Mouse (Mus musculus) forebrain, embryonic 11.5 days (tissue): ENCODE measurements around the gene Gm3173. TPM values are rescaled to one million over a fixed set of nuclear protein-coding genes. Genes with fewer than 3 reads are reported as not detected.
"Not testable (repeated sequence)": the region's sequence is repeated elsewhere in the genome, so short reads cannot be mapped to it uniquely, and the experiment has no call there.

Source experiments
- ATAC-seq: fragments of 200-750 bp; cut with Nextera tagmentation; replicated peaks from 2 replicates; pipeline ENCODE4 v1.8.0; 2017; ENCODE audit warnings: moderate TSS enrichment; ENCODE audit not compliant: low FRiP score
- DNase-seq: peaks from one replicate; pipeline ENCODE4 v3.0.0-alpha.2; 2017; ENCODE audit warnings: low spot score
- H3K27ac ChIP-seq: fragments of 300-500 bp; sonication (generic); 2 replicates; pipeline ENCODE4 v1.5.1; 2014; ENCODE audit warnings: low read depth, low read length
- H3K27me3 ChIP-seq: fragments of 300-500 bp; sonication (generic); 2 replicates; pipeline ENCODE4 v1.6.1; 2014; ENCODE audit warnings: mild to moderate bottlenecking, low read length, mixed read lengths; ENCODE audit not compliant: control insufficient read depth, insufficient read depth
- H3K36me3 ChIP-seq: fragments of 300-500 bp; sonication (generic); 2 replicates; pipeline ENCODE4 v1.6.1; 2014; ENCODE audit warnings: mild to moderate bottlenecking, low read length, moderate library complexity, mixed read lengths; ENCODE audit not compliant: control insufficient read depth, insufficient read depth
- H3K4me1 ChIP-seq: fragments of 300-500 bp; sonication (generic); replicated peaks from 2 replicates; pipeline ENCODE4 v1.6.1; 2014; ENCODE audit warnings: low read length, mixed read lengths; ENCODE audit not compliant: control insufficient read depth, insufficient read depth
- H3K4me2 ChIP-seq: fragments of 300-500 bp; sonication (generic); 2 replicates; pipeline ENCODE4 v1.6.1; 2014; ENCODE audit warnings: low read depth, mild to moderate bottlenecking, low read length, moderate library complexity, mixed read lengths; ENCODE audit not compliant: severe bottlenecking
- H3K4me3 ChIP-seq: fragments of 300-500 bp; sonication (generic); 2 replicates; pipeline ENCODE4 v1.5.1; 2014; ENCODE audit warnings: low read depth, low read length
- H3K9ac ChIP-seq: fragments of 300-500 bp; sonication (generic); 2 replicates; pipeline ENCODE4 v1.6.1; 2014; ENCODE audit warnings: low read length
- H3K9me3 ChIP-seq: fragments of 300-500 bp; sonication (generic); 2 replicates; pipeline ENCODE4 v1.6.1; 2016; ENCODE audit warnings: low read length, mixed read lengths; ENCODE audit not compliant: control insufficient read depth
- WGBS: fragments of 180-500 bp; shearing (Covaris S2); extraction: QIAGEN DNeasy Blood & Tissue Kit; methylation state at CpG from one replicate; pipeline ENCODE4 v1.1.7; 2014; 5-methylcytosine and 5-hydroxymethylcytosine counted together
- polyA plus RNA-seq: library from polyadenylated mRNA; unstranded; fragments of >200 nt; fragmentation: Nextera tagmentation; extraction: Ambion mirVana; gene quantifications from 2 replicates; pipeline ENCODE4 v1.2.1, GENCODE M21; 2014

Gm3173 gene
- not detected in 2 replicates for polyA plus RNA-seq

DNA sequence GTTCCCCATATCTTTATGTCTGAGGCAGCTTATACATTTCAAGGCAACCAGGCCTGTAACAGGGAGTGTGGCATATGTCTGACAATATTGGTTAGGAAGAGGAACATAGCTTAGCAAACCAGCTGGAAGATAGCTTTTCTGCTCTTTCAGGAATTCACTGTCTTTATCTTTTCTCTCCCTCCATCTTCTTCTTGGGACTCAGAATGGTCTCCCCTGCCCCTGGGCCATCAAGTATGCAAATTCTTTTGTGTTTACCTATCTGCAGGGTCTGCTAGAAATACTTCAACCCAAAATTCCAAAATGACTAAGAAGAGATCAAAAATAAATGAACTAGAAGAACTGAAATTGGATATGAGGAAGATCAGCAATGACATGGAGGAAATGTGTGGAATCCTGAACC lies at the start of gene Gm3173:
Gm3173 (plus strand) TSS at position 301 of the 400 bp plus-strand sequence.
- not testable (repeated sequence) for ATAC-seq, H3K9ac ChIP-seq, H3K36me3 ChIP-seq, DNase-seq, H3K27ac ChIP-seq, H3K4me1 ChIP-seq, H3K4me2 ChIP-seq, H3K9me3 ChIP-seq, H3K27me3 ChIP-seq, H3K4me3 ChIP-seq

DNA sequence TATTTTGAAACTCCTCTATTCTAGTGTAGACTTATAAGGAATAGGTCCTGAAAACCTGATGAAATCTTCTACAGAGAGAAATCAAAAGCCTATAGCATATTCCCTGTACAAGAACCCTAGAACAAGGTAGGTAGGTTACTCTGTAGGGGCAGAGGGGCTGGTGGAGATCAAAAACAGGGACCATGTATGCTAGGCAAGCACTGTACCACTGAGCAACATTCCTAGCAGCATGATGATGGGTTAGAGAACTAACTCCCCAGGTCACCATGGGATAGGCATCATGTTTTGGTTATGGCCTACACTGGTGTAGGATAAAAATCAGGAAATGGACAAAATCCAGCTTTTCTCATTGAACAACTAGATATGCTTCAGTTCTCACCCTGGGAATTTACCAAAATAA lies 45.2 kb upstream of the Gm3173 start:
- not testable (repeated sequence) for H3K4me1 ChIP-seq, H3K9me3 ChIP-seq, H3K4me2 ChIP-seq, H3K4me3 ChIP-seq, H3K36me3 ChIP-seq, H3K27me3 ChIP-seq, H3K9ac ChIP-seq, DNase-seq, H3K27ac ChIP-seq, ATAC-seq

DNA sequence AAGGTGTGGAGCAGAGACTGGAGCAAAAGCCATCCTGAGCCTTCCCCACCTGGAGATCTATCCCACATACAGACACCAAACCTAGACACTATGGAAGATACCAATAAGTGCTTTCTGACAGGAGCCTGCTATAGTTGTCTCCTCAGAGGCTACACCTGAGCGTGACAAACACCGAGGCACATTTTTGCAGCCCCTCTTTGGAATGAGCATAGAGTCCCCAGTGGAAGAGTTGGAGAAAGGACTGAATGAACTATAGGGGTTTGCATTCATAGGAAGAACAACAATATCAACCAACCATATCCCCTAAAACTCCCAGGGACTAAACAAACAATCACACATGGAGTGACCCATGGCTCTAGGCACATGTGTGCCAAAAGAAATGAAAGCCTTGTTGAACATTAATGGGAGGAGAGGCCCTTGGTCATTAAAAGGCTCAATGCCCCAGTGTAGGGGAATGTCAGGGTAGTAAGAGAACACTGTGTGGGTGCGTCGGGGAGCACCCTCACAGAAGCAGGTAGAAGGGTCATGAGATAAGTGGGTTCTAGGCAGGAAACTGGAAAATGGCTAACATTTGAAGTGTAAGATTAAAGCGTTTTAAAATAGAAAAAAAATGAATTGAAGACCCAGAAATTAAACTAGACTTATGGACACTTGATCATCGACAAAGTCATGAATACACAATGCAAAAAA lies 37.8 kb upstream of the Gm3173 start:
- not testable (repeated sequence) for H3K4me2 ChIP-seq, H3K4me3 ChIP-seq, ATAC-seq, H3K36me3 ChIP-seq, H3K9ac ChIP-seq, DNase-seq, H3K4me1 ChIP-seq, H3K9me3 ChIP-seq, H3K27me3 ChIP-seq, H3K27ac ChIP-seq
- 100% methylated on average over 2 of the region's 6 CpGs for WGBS

DNA sequence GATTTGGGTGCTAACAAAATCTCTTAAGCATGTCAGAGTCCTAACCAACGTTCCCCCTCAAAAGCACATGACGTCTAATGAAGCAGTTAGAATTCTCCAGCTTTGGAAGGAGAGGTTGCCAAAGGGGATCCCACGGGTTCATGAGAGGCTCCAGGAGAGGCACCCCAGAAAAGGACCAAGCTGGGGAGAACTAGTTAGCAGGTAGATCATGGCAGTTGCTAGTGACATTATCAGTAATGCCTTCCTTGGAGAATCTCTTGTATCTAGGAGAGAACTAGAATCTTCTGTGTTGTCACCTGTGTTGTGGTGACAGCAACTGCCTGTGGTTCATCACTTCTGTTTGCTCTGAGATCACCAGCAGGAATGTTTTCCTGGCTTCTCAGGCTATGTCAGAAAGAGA lies 33.6 kb upstream of the Gm3173 start, which contains the start of gene Gm3159:
Gm3159 (plus strand) TSS at position 301 of the 400 bp plus-strand sequence.
- H3K36me3 ChIP-seq, H3K9ac ChIP-seq, ATAC-seq, H3K4me1 ChIP-seq, H3K27me3 ChIP-seq, H3K4me3 ChIP-seq, H3K9me3 ChIP-seq, H3K4me2 ChIP-seq, DNase-seq, H3K27ac ChIP-seq: not testable (repeated sequence)
- no CpG with 5 or more reads among the region's 3 CpGs for WGBS

DNA sequence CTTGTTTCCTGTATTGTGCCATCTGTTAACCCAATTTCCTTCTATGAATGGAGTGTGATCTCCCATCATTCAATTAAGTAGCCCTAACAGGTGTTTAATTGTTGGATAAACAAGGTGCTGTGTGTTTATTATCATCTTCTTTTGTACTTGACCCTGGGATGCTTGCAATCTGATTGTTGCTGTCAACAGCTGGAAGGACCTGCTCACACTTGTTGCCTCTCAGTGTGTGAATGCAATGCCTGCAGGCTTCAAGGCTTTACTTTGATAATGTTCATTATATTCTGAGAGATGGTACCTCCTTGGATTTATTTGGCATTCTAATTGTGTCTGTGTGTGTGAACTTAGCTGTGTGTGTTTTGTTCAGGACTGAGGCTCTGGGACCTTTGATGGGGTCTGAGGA lies 32.2 kb upstream of the Gm3173 start:
- DNase-seq, H3K27ac ChIP-seq, H3K36me3 ChIP-seq, H3K4me1 ChIP-seq, H3K27me3 ChIP-seq, ATAC-seq, H3K9ac ChIP-seq, H3K9me3 ChIP-seq, H3K4me3 ChIP-seq, H3K4me2 ChIP-seq: not testable (repeated sequence)

DNA sequence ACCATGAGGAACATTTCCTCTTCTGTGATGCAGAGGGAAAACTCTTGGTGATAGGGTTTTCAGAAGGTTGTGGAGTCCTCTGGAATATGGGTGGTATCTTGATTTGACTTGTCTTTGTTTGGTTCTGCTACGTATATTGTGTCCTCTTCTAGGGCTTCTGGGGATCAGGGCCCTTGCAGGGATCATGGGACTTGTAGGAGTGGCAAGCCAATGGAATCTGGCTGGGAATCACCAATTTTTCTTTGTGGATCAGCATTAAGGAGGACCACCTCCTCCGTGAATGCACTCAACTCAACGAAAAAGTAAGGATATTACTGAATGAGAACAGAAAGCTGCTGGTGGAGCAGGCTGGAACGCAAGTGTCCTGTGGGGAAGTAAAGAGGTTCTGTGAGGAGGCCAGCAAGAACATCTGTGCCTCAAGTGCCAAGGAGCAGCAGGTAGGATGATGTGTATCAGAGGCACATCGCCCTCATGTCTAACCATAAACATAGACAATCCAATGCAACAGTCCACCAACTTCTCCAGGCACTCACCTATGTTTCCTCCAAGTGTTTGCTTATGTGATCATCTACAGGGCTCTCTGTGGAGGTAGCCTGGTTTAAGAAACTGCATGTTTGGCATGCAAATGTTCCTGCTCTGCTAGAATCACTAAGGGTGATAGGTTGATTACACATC lies 30.5 kb upstream of the Gm3173 start:
- H3K4me3 ChIP-seq, H3K27me3 ChIP-seq, H3K4me1 ChIP-seq, ATAC-seq, H3K36me3 ChIP-seq, DNase-seq, H3K9me3 ChIP-seq, H3K9ac ChIP-seq, H3K4me2 ChIP-seq, H3K27ac ChIP-seq: not testable (repeated sequence)
- WGBS, result 95% methylated on average over 5 of the region's 5 CpGs

DNA sequence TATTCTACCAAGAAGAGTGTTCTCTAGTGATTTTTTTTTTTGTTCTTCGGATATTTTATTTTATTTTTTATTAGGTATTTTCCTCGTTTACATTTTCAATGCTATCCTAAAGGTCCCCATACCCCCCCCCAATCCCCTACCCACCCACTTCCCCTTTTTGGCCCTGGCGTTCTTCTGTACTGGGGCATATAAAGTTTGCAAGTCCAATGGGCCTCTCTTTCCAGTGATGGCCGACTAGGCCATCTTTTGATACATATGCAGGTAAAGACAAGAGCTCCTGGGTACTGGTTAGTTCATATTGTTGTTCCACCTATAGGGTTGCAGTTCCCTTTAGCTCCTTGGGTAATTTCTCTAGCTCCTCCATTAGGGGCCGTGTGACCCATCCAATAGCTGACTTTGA lies 29.5 kb upstream of the Gm3173 start:
- not testable (repeated sequence) for H3K4me1 ChIP-seq, H3K4me3 ChIP-seq, H3K36me3 ChIP-seq, H3K9ac ChIP-seq, H3K27me3 ChIP-seq, DNase-seq, H3K4me2 ChIP-seq, ATAC-seq, H3K9me3 ChIP-seq, H3K27ac ChIP-seq
- WGBS, result 84% methylated on average over 5 of the region's 5 CpGs

DNA sequence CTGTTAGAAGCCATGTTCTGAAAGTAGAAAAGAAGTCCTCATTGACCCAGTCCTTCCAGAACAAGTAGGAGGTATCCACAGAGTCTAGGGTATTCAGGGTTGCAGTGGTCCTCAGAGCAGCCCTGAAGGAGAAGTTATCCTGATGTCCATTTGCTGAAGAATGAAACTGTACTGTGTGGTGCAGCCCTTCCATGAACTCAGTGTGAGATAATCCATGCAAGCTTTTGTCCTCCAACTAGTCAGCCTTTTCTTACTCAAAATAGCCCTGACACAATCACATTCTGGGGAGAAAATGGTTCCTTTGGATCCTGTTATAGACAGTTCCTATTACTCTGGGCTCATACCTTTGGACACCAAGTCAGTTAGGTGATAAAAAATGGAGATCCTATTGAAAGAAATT lies 27.0 kb upstream of the Gm3173 start:
- not testable (repeated sequence) for H3K4me1 ChIP-seq, H3K36me3 ChIP-seq, H3K4me2 ChIP-seq, DNase-seq, H3K4me3 ChIP-seq, H3K9ac ChIP-seq, H3K27ac ChIP-seq, H3K27me3 ChIP-seq, ATAC-seq, H3K9me3 ChIP-seq

DNA sequence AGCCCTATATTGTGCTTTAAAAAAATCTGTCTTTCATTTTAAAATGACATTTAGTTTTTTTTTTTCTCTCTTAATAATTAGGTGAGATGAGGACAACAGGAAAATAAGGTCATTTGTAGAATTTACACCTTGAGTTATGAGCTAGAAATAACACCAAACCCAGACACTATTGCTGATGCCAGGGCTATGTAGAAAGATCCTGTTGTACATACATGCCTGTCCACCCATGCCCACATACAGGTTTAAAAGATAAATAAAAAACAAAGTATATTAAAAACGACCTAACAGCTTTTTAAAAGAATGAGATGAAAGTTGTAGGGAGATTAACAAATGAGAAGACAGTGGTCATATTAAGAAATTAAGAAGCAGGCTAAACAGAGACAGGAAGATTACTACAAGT lies 20.9 kb upstream of the Gm3173 start:
- H3K9me3 ChIP-seq, H3K4me3 ChIP-seq, H3K36me3 ChIP-seq, H3K4me2 ChIP-seq, H3K4me1 ChIP-seq, H3K27me3 ChIP-seq, ATAC-seq, H3K27ac ChIP-seq, DNase-seq, H3K9ac ChIP-seq: not testable (repeated sequence)
- WGBS, result 67% methylated on average over 1 of the region's 1 CpGs
